Mouse (Mus musculus) thymus, adult 2 months (tissue): Measurements from ENCODE around the gene Arpp21. TPM values are rescaled to one million over a fixed set of nuclear protein-coding genes. Genes with fewer than 3 reads are reported as not detected.

Source experiments
- DNase-seq: peaks from one replicate; pipeline ENCODE4 v3.0.0; 2021
- H3K27ac ChIP-seq: fragments of 200-500 bp; 2 replicates; pipeline ENCODE4 v1.5.1; 2012; ENCODE audit warnings: low read length, control low read depth; ENCODE audit not compliant: control insufficient read depth, insufficient read depth
- H3K27me3 ChIP-seq: fragments of 200-500 bp; 2 replicates; pipeline ENCODE4 v1.6.1; 2012; ENCODE audit warnings: mild to moderate bottlenecking, low read length, moderate library complexity, mixed read lengths; ENCODE audit not compliant: control insufficient read depth, insufficient read depth
- H3K36me3 ChIP-seq: fragments of 200-500 bp; 2 replicates; pipeline ENCODE4 v1.6.1; 2012; ENCODE audit warnings: mild to moderate bottlenecking, low read length, moderate library complexity; ENCODE audit not compliant: control insufficient read depth, insufficient read depth
- H3K4me1 ChIP-seq: fragments of 200-500 bp; replicated peaks from 2 replicates; pipeline ENCODE4 v1.6.1; 2012; ENCODE audit warnings: low read length; ENCODE audit not compliant: control insufficient read depth, insufficient read depth
- H3K4me3 ChIP-seq: fragments of 200-500 bp; 2 replicates; pipeline ENCODE4 v1.5.1; 2012; ENCODE audit warnings: mild to moderate bottlenecking, low read length, control low read depth, moderate library complexity; ENCODE audit not compliant: control insufficient read depth, insufficient read depth
- CTCF ChIP-seq: fragments of 200-500 bp; IDR thresholded peaks from 2 replicates; pipeline ENCODE4 v1.5.1; 2012; ENCODE audit warnings: mild to moderate bottlenecking, control low read depth, low read length, moderate library complexity, borderline replicate concordance; ENCODE audit not compliant: control insufficient read depth, poor library complexity, insufficient read depth; ENCODE audit errors: extremely low read depth
- POLR2A ChIP-seq: fragments of 200-500 bp; IDR thresholded peaks from 2 replicates; pipeline ENCODE4 v1.6.1; 2012; ENCODE audit warnings: mild to moderate bottlenecking, low read length, control low read depth, moderate library complexity; ENCODE audit not compliant: control insufficient read depth, poor library complexity, insufficient read depth; ENCODE audit errors: extremely low read depth
- WGBS: fragments of 180-500 bp; shearing (Covaris S2); methylation state at CpG from one replicate; pipeline ENCODE4 v1.1.7; 2018; 5-methylcytosine and 5-hydroxymethylcytosine counted together
- polyA plus RNA-seq: library from polyadenylated mRNA; depleted of rRNA; stranded (reverse); fragments of >200 nt; gene quantifications from 2 replicates; pipeline ENCODE4 v1.2.3, GENCODE M21; 2012

Gene Arpp21
- polyA plus RNA-seq, 1 experiment = 578 TPM

DNA sequence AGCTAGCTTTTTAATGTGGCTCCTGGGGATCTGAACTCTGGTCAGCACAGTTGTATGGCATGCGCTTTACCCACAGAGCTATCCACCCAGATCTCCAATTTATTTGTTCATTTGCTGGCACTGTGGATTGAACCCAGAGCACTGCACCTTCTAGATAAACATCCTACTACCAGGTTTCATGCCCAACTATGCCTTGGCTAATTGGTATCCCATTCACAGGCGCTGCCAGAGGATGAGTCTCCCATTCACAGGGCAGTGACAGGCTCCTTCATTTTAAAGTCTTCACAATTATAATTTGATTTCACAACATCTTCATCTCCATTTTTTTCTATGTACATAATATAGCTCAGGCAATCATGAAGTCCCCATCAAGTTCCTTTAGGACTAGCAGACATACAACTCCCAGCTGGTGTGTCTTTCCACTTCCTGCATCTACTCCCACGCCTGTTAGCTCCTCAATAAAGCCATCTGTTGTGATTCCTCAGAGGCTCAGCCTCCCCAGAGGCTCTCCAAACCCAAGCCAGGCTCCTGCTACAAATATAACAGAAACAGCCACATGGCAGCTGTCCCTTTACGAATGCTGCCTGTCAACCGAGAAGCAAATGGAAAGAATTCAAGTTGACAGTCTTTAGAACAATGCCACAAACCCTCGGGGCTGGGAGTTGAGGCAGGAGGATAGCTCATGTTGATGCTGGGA lies 133.4 kb downstream of the Arpp21 start:
- 0 out of 2 replicates have a peak, but pooled peaks cover 3% of the 10 kb centered on the region for H3K4me1 ChIP-seq
- H3K4me3 ChIP-seq = no peak overlapping the region
- TF ChIP-seq CTCF (no peak), POLR2A (no peak)
- H3K36me3 ChIP-seq = peaks cover 69% of the 10 kb centered on the region
- no peaks in the 10 kb centered on the region for H3K27me3 ChIP-seq
- H3K27ac ChIP-seq = peak overlapping the region; percentile 19; the same call in 1 of the 2 replicates
- 86% methylated on average over 6 of the region's 6 CpGs for WGBS
- no peak for DNase-seq

DNA sequence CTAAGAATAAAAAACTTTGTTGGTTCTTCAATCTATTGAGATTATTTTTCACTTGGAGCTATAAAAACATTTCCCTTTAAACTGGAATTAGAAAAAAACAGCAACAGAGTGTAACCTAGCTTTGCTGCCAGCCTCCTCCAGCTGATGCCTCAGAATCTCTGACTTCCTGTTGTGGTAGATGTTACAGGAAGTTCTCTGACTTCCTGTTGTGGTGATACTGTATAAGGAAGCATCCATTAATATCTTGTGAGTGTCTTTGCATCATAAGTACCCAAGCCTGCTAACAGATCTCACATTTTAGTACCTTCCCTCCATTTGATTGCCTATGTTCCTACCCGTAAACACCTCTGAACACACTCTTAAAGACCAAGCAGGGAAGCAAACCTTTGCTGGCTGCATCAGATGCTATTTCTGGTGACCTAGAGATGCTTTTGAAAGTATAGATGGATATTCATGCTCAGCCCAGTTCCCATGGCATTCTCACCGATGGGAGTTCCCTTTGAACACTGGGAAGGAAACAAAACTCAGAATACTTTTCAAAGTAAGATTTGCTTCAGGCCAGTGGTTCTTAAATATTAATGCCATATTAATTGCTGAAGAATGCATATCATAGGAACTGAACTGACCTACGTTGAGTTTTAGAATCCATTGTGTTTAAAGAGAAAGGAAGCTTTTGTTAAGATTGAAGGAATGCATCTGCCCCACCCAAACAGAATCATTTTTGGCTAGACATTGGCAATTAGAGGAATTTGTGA lies 134.7 kb downstream of the Arpp21 start:
- H3K36me3 ChIP-seq = peaks cover 63% of the 10 kb centered on the region
- no peak overlapping the region for H3K27ac ChIP-seq
- peak; percentile 16 for DNase-seq
- 85% methylated on average over 3 of the region's 3 CpGs for WGBS
- no peak for TF ChIP-seq POLR2A
- TF ChIP-seq CTCF = no peak
- H3K4me1 ChIP-seq = 0 out of 2 replicates have a peak, but pooled peaks cover 3% of the 10 kb centered on the region
- H3K27me3 ChIP-seq = no peaks in the 10 kb centered on the region
- H3K4me3 ChIP-seq = no peak overlapping the region

- peaks cover 60% of the 10 kb centered on the region for H3K36me3 ChIP-seq
- H3K4me1 ChIP-seq = 0 out of 2 replicates have a peak, but pooled peaks cover 3% of the 10 kb centered on the region
- H3K27ac ChIP-seq = no peak overlapping the region
- WGBS = 97% methylated on average over 6 of the region's 6 CpGs
- no peak for DNase-seq
- TF ChIP-seq CTCF = no peak
- H3K27me3 ChIP-seq = no peaks in the 10 kb centered on the region
- H3K4me3 ChIP-seq = no peak overlapping the region
Measured at GRCm38 (mm10) chr9:112098267-112098666, 137.5 kb downstream of the Arpp21 start.

GRCm38 (mm10) chr9:112095708-112096107 lies 140.0 kb downstream of the Arpp21 start:
- H3K36me3 ChIP-seq = peaks cover 70% of the 10 kb centered on the region
- H3K4me1 ChIP-seq = no peaks in the 10 kb centered on the region
- no peak for DNase-seq
- WGBS = 87% methylated on average over 5 of the region's 5 CpGs
- no peaks in the 10 kb centered on the region for H3K27me3 ChIP-seq
- TF ChIP-seq POLR2A = no peak
- TF ChIP-seq CTCF = no peak
- no peak overlapping the region for H3K27ac ChIP-seq
- no peak overlapping the region for H3K4me3 ChIP-seq

- TF ChIP-seq CTCF (no peak), POLR2A (no peak)
- no peaks in the 10 kb centered on the region for H3K4me1 ChIP-seq
- H3K4me3 ChIP-seq = no peak overlapping the region
- H3K36me3 ChIP-seq = peaks cover 69% of the 10 kb centered on the region
- H3K27ac ChIP-seq = no peak overlapping the region
- no peaks in the 10 kb centered on the region for H3K27me3 ChIP-seq
- no peak for DNase-seq
- 94% methylated on average over 2 of the region's 2 CpGs for WGBS
Measured at GRCm38 (mm10) chr9:112095198-112095597, 140.5 kb downstream of the Arpp21 start.

GRCm38 (mm10) chr9:112078903-112079302 lies 156.8 kb downstream of the Arpp21 start:
- TF ChIP-seq CTCF = no peak
- no peak for TF ChIP-seq POLR2A
- H3K4me1 ChIP-seq = no peaks in the 10 kb centered on the region
- no peak overlapping the region for H3K27ac ChIP-seq
- DNase-seq = no peak
- no peak overlapping the region for H3K4me3 ChIP-seq
- H3K27me3 ChIP-seq = no peaks in the 10 kb centered on the region
- WGBS = 98% methylated on average over 2 of the region's 2 CpGs
- peaks cover 74% of the 10 kb centered on the region for H3K36me3 ChIP-seq
